ENCODE assay signal across 7 mouse cellular contexts in the genomic region with DNA sequence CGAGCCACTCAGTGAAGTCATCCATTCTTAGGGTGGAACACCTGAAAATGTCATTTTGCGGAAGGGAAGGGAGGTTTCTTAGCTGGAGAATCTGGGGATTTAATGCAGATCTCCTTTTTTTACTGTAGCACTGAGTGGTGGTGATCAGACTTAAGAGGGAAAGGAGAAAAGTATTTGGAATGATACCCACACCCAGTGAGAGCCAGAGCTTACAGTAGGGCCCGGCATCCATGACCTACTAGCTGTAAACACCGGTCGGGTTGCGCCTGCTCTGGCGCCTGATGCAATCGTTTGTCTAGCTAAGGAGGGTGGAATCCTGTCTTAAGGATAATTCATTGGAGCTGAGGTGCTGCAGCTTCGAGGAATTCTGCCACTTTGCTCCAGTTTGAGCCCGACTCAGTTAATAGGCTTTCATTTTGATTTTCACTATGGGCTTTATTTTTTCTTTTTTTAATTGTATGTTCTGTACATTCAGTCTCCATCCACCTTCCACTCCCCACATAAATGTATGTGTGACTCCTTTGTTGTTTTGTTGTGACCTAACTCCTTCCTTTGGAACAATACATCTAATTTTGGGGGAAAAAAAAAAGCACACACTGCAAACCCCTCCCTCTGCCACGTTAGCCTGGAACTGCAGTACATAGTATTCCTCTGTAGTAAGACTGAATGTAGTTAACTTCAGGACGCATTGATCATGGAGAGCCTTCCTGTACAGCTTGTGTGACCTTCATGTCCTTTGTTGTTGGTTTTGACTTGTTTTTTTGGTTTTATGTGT. TPM values are rescaled to one million over a fixed set of nuclear protein-coding genes. Genes with fewer than 3 reads are reported as not detected.
DNase-seq lines count a peak whose midpoint lies in the region; ATAC-seq and TF ChIP-seq lines count a peak whose summit lies in the region.

No protein-coding gene starts in this region.

- TF ChIP-seq CTCF in testis, adult 2 months (IDR thresholded peaks at IDR 0.05; ENCODE audit: control insufficient read depth, insufficient read depth, insufficient replicate concordance, low read depth, low read length), result no peak
- no peak for TF ChIP-seq CTCF in bone marrow macrophage, adult 2 months (IDR thresholded peaks at IDR 0.05; ENCODE audit: low read depth, low read length)
- TF ChIP-seq CTCF in midbrain, postnatal 0 days (IDR thresholded peaks at IDR 0.05), result no peak

- no peaks in the 10 kb centered on the region for H3K36me3 ChIP-seq in testis, adult 2 months (ENCODE audit: control insufficient read depth, insufficient read depth, low read length)
- no peaks in the 10 kb centered on the region for H3K36me3 ChIP-seq in forebrain, embryonic 11.5 days (ENCODE audit: control insufficient read depth, insufficient read depth, low read length)
- no peaks in the 10 kb centered on the region for H3K36me3 ChIP-seq in limb, embryonic 12.5 days
- H3K36me3 ChIP-seq in midbrain, postnatal 0 days (ENCODE audit: insufficient read depth, low read length), result no peaks in the 10 kb centered on the region

- peaks cover 3% of the 10 kb centered on the region for H3K4me1 ChIP-seq in testis, adult 2 months (ENCODE audit: control insufficient read depth, insufficient read depth, low read length)
- peaks cover 10% of the 10 kb centered on the region for H3K4me1 ChIP-seq in bone marrow macrophage, adult 2 months (ENCODE audit: control insufficient read depth, insufficient read depth, low read length)
- peaks cover 3% of the 10 kb centered on the region; the same call in 1 of the 2 replicates for H3K4me1 ChIP-seq in forebrain, embryonic 11.5 days (replicated peaks; ENCODE audit: control insufficient read depth, insufficient read depth, low read length)
- H3K4me1 ChIP-seq in limb, embryonic 12.5 days (replicated peaks), result peaks cover 11% of the 10 kb centered on the region
- H3K4me1 ChIP-seq in midbrain, postnatal 0 days (ENCODE audit: insufficient read depth, low read length), result no peaks in the 10 kb centered on the region

- H3K9me3 ChIP-seq in forebrain, embryonic 11.5 days (ENCODE audit: control insufficient read depth, low read length), result no peaks in the 10 kb centered on the region
- no peaks in the 10 kb centered on the region for H3K9me3 ChIP-seq in limb, embryonic 12.5 days
- no peaks in the 10 kb centered on the region for H3K9me3 ChIP-seq in midbrain, postnatal 0 days (ENCODE audit: low read length)

- TF ChIP-seq POLR2A in testis, adult 2 months (IDR thresholded peaks at IDR 0.05; ENCODE audit: control insufficient read depth, low read depth, low read length), result no peak
- TF ChIP-seq POLR2A in bone marrow macrophage, adult 2 months (IDR thresholded peaks at IDR 0.05; ENCODE audit: borderline replicate concordance, low read depth, low read length), result no peak

- H3K4me3 ChIP-seq in testis, adult 2 months (ENCODE audit: control insufficient read depth, low read depth, low read length), result peak overlapping the region; percentile 95
- H3K4me3 ChIP-seq in bone marrow macrophage, adult 2 months (ENCODE audit: insufficient read depth, low read length), result peak overlapping the region; percentile 81
- peak overlapping the region; percentile 93 for H3K4me3 ChIP-seq in forebrain, embryonic 11.5 days (ENCODE audit: low read depth, low read length)
- H3K4me3 ChIP-seq in limb, embryonic 12.5 days (replicated peaks), result peak overlapping the region; percentile 97
- peak overlapping the region; percentile 96 for H3K4me3 ChIP-seq in midbrain, postnatal 0 days (ENCODE audit: low read depth, low read length)

- H3K27ac ChIP-seq in testis, adult 2 months (ENCODE audit: control insufficient read depth, insufficient read depth, low read depth, low read length), result peak overlapping the region; percentile 75; the same call in 1 of the 2 replicates
- 0 out of 2 replicates have a peak overlapping the region, but pooled peaks have one; percentile 44 for H3K27ac ChIP-seq in bone marrow macrophage, adult 2 months (ENCODE audit: insufficient read depth, low read depth, low read length)
- peak overlapping the region; percentile 93 for H3K27ac ChIP-seq in forebrain, embryonic 11.5 days (ENCODE audit: low read depth, low read length)
- peak overlapping the region; percentile 95; the same call in 1 of the 2 replicates for H3K27ac ChIP-seq in limb, embryonic 12.5 days
- peak overlapping the region; percentile 94 for H3K27ac ChIP-seq in midbrain, postnatal 0 days (ENCODE audit: low read depth, low read length)

- DNase-seq in testis, postnatal 10 days (ENCODE audit: low spot score), result no peak
- no peak for DNase-seq in forebrain, embryonic 11.5 days (ENCODE audit: low spot score)
- peak; percentile 39 for DNase-seq in midbrain, postnatal 0 days (ENCODE audit: low spot score)
- DNase-seq in testis, postnatal 14 days (ENCODE audit: low spot score), result no peak

- no peaks in the 10 kb centered on the region for H3K27me3 ChIP-seq in testis, adult 2 months (ENCODE audit: control insufficient read depth, insufficient read depth, low read length)
- no peaks in the 10 kb centered on the region for H3K27me3 ChIP-seq in forebrain, embryonic 11.5 days (ENCODE audit: control insufficient read depth, insufficient read depth, low read length)
- no peaks in the 10 kb centered on the region for H3K27me3 ChIP-seq in limb, embryonic 12.5 days
- H3K27me3 ChIP-seq in midbrain, postnatal 0 days (ENCODE audit: insufficient read depth, low read length), result no peaks in the 10 kb centered on the region

- peak overlapping the region; percentile 71 for H3K4me2 ChIP-seq in forebrain, embryonic 11.5 days (ENCODE audit: low read depth, low read length, severe bottlenecking)
- H3K4me2 ChIP-seq in limb, embryonic 12.5 days, result peak overlapping the region; percentile 83
- peak overlapping the region; percentile 62 for H3K4me2 ChIP-seq in midbrain, postnatal 0 days (ENCODE audit: low read depth, low read length, poor library complexity, severe bottlenecking)

- peak overlapping the region; percentile 94 for H3K9ac ChIP-seq in forebrain, embryonic 11.5 days (ENCODE audit: low read length)
- peak overlapping the region; percentile 93 for H3K9ac ChIP-seq in limb, embryonic 12.5 days (replicated peaks)
- H3K9ac ChIP-seq in midbrain, postnatal 0 days (replicated peaks; ENCODE audit: low read length, poor library complexity, severe bottlenecking), result peak overlapping the region; percentile 99

- no peak for ATAC-seq in forebrain, embryonic 11.5 days (replicated peaks; ENCODE audit: low FRiP score)
- ATAC-seq in limb, embryonic 12.5 days (ENCODE audit: insufficient number of reproducible peaks, insufficient read depth, low FRiP score, low TSS enrichment, low read depth), result no peak
- peak; percentile 31; the same call in 1 of the 2 replicates for ATAC-seq in midbrain, postnatal 0 days (ENCODE audit: low FRiP score)

- WGBS in forebrain, embryonic 11.5 days, result 4% methylated on average over 12 of the region's 12 CpGs
- WGBS in limb, embryonic 12.5 days, result 3% methylated on average over 12 of the region's 12 CpGs
- under 1% methylated on average over 12 of the region's 12 CpGs for WGBS in midbrain, postnatal 0 days

RNA-seq across cellular contexts. Expression of a gene that starts 1.1 kb away (rescaled TPM):
- polyA plus RNA-seq in testis, adult 2 months (2012; rRNA removed), result 18.8 and 21.3 TPM in 2 replicates
- 45.7 and 49.7 TPM in 2 replicates for polyA plus RNA-seq in bone marrow macrophage, adult 2 months (2012; ENCODE audit: insufficient read depth, insufficient read length, missing spikeins)
- polyA plus RNA-seq in forebrain, embryonic 11.5 days (2014; fragmentation: Nextera tagmentation; extraction: Ambion mirVana), result 210 and 225 TPM in 2 replicates
- 148 and 149 TPM in 2 replicates for polyA plus RNA-seq in limb, embryonic 12.5 days (2016; fragmentation: Nextera tagmentation; extraction: Ambion mirVana)
- 136 and 160 TPM in 2 replicates for total RNA-seq in midbrain, postnatal 0 days (2014; rRNA removed)
- polyA plus RNA-seq in midbrain, postnatal 0 days (2015; fragmentation: Nextera tagmentation; extraction: Ambion mirVana), result 202 and 203 TPM in 2 replicates

RNA-seq across cellular contexts. Expression of a gene that starts 46.1 kb away (rescaled TPM):
- 5.6 and 6.0 TPM in 2 replicates for polyA plus RNA-seq in testis, adult 2 months (2012; rRNA removed)
- 5.1 and 8.7 TPM in 2 replicates for polyA plus RNA-seq in bone marrow macrophage, adult 2 months (2012; ENCODE audit: insufficient read depth, insufficient read length, missing spikeins)
- polyA plus RNA-seq in forebrain, embryonic 11.5 days (2014; fragmentation: Nextera tagmentation; extraction: Ambion mirVana), result 6.8 and 8.6 TPM in 2 replicates
- polyA plus RNA-seq in limb, embryonic 12.5 days (2016; fragmentation: Nextera tagmentation; extraction: Ambion mirVana), result 8.0 and 10.6 TPM in 2 replicates
- total RNA-seq in midbrain, postnatal 0 days (2014; rRNA removed), result 1.8 and 2.9 TPM in 2 replicates
- 15.8 and 18.7 TPM in 2 replicates for polyA plus RNA-seq in midbrain, postnatal 0 days (2015; fragmentation: Nextera tagmentation; extraction: Ambion mirVana)

Comparison
In these comparisons a context has a peak if more than half of its experiments do, and no peak if none do; other contexts are left out.
1. H3K27ac ChIP-seq: peak in every context shown above with its lines; median percentile 95 in limb, embryonic 12.5 days; 94 in midbrain, postnatal 0 days; 93 in forebrain, embryonic 11.5 days; 75 in testis, adult 2 months; 44 in bone marrow macrophage, adult 2 months.